Mouse (Mus musculus): ENCODE measurements around the gene Hist1h2bh. TPM values are rescaled to one million over a fixed set of nuclear protein-coding genes. Genes with fewer than 3 reads are reported as not detected.

Gene Hist1h2bh
- polyA plus RNA-seq, 1 experiment from 2014 or later, result 1.5 TPM

DNA sequence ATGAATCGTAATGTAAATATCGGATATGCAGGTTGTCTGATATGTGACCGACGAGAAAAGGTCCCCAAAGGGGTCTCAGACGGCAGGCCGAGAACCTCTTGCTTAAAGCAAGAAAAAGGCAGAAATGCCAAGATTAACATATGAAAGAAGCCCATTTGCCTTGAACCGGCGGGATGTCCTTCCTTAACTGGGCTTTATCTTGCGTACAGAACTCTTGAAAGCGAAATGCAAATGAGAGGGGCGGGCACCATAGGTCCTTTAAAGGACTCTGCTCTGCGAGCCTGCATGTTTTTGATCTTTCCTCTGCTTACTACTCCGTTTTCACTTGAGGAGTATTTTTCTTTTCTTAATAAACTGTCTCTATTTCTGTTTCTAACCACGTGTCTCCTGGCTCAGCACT is 51.2 kb downstream of the Hist1h2bh start:
- H3K27me3 ChIP-seq (replicated peaks), result no peaks in the 10 kb centered on the region
- peak overlapping the region; percentile 27; the same call in 1 of the 2 replicates for H3K4me3 ChIP-seq (replicated peaks)
- no peaks in the 10 kb centered on the region for H3K36me3 ChIP-seq
- H3K9ac ChIP-seq, result no peak overlapping the region
- ATAC-seq (ENCODE audit: insufficient read depth, low FRiP score, low read depth), result no peak
- H3K27ac ChIP-seq, result no peak overlapping the region
- H3K9me3 ChIP-seq, result no peaks in the 10 kb centered on the region
- H3K4me1 ChIP-seq, result no peaks in the 10 kb centered on the region
- WGBS, result 13% methylated on average over 14 of the region's 14 CpGs
- peak overlapping the region; percentile 43 for H3K4me2 ChIP-seq

Small RNAs within 50 kb of the gene (microRNA-seq; reads per million reads assigned to microRNA genes)
- gene Gm44297, result 0.77 reads per million
- not detected for gene Gm44359
- gene Gm44394, result not detected
- gene n-TStga1, result 0.97 reads per million

Other genes starting within 250 kb of the Hist1h2bh start
- gene Zfp322a, start 174.2 kb downstream of the Hist1h2bh start, polyA plus RNA-seq (2015; fragmentation: Nextera tagmentation; extraction: Ambion mirVana), result 40.9 and 42.0 TPM in 2 replicates
- 10.7 and 11.9 TPM in 2 replicates for gene Abt1, start 119.5 kb downstream of the Hist1h2bh start, polyA plus RNA-seq (2015; fragmentation: Nextera tagmentation; extraction: Ambion mirVana)
- gene Btn1a1, start 77.5 kb downstream of the Hist1h2bh start, polyA plus RNA-seq (2015; fragmentation: Nextera tagmentation; extraction: Ambion mirVana), result 0.09 and 0.22 TPM in 2 replicates
- 0.08 and 0.15 TPM in 2 replicates for gene Btn2a2, start 54.5 kb downstream of the Hist1h2bh start, polyA plus RNA-seq (2015; fragmentation: Nextera tagmentation; extraction: Ambion mirVana)
- gene Hist1h4h, start 12.3 kb downstream of the Hist1h2bh start, polyA plus RNA-seq (2015; fragmentation: Nextera tagmentation; extraction: Ambion mirVana), result 6.1 and 7.3 TPM in 2 replicates
- 4.1 and 13.0 TPM in 2 replicates for gene Hist1h2af, start 9.5 kb downstream of the Hist1h2bh start, polyA plus RNA-seq (2015; fragmentation: Nextera tagmentation; extraction: Ambion mirVana)
- 6.5 and 7.3 TPM in 2 replicates for gene Hist1h3g, start 8.0 kb downstream of the Hist1h2bh start, polyA plus RNA-seq (2015; fragmentation: Nextera tagmentation; extraction: Ambion mirVana)
- 0.83 and 0.94 TPM in 2 replicates for gene Hist1h3f, start 660 bp upstream of the Hist1h2bh start, polyA plus RNA-seq (2015; fragmentation: Nextera tagmentation; extraction: Ambion mirVana)
- 1.7 and 2.0 TPM in 2 replicates for gene Hist1h4f, start 8.3 kb upstream of the Hist1h2bh start, polyA plus RNA-seq (2015; fragmentation: Nextera tagmentation; extraction: Ambion mirVana)
- gene Hist1h1d, start 9.9 kb upstream of the Hist1h2bh start, polyA plus RNA-seq (2015; fragmentation: Nextera tagmentation; extraction: Ambion mirVana), result 0.89 and 0.98 TPM in 2 replicates
- gene Hist1h3e, start 19.0 kb upstream of the Hist1h2bh start, polyA plus RNA-seq (2015; fragmentation: Nextera tagmentation; extraction: Ambion mirVana), result 6.7 TPM in 2 replicates
- gene Hist1h2ae, start 27.8 kb upstream of the Hist1h2bh start, polyA plus RNA-seq (2015; fragmentation: Nextera tagmentation; extraction: Ambion mirVana), result 95.8 and 121 TPM in 2 replicates
- 11.7 and 17.0 TPM in 2 replicates for gene Hist1h2bg, start 28.0 kb upstream of the Hist1h2bh start, polyA plus RNA-seq (2015; fragmentation: Nextera tagmentation; extraction: Ambion mirVana)
- 3.5 and 3.8 TPM in 2 replicates for gene Hist1h2bf, start 30.8 kb upstream of the Hist1h2bh start, polyA plus RNA-seq (2015; fragmentation: Nextera tagmentation; extraction: Ambion mirVana)
- 2.4 and 3.4 TPM in 2 replicates for gene Hist1h2ad, start 31.0 kb upstream of the Hist1h2bh start, polyA plus RNA-seq (2015; fragmentation: Nextera tagmentation; extraction: Ambion mirVana)
- 5.7 and 7.9 TPM in 2 replicates for gene Hist1h3d, start 32.4 kb upstream of the Hist1h2bh start, polyA plus RNA-seq (2015; fragmentation: Nextera tagmentation; extraction: Ambion mirVana)
- 117 and 130 TPM in 2 replicates for gene Hist1h4d, start 38.2 kb upstream of the Hist1h2bh start, polyA plus RNA-seq (2015; fragmentation: Nextera tagmentation; extraction: Ambion mirVana)
- gene Hist1h2be, start 77.7 kb upstream of the Hist1h2bh start, polyA plus RNA-seq (2015; fragmentation: Nextera tagmentation; extraction: Ambion mirVana), result 2.9 TPM in 2 replicates
- 24.6 and 25.3 TPM in 2 replicates for gene Hist1h1e, start 79.2 kb upstream of the Hist1h2bh start, polyA plus RNA-seq (2015; fragmentation: Nextera tagmentation; extraction: Ambion mirVana)
- 1.9 and 2.4 TPM in 2 replicates for gene Hist1h2ac, start 140.6 kb upstream of the Hist1h2bh start, polyA plus RNA-seq (2015; fragmentation: Nextera tagmentation; extraction: Ambion mirVana)
- 104 and 105 TPM in 2 replicates for gene Hist1h2bc, start 140.8 kb upstream of the Hist1h2bh start, polyA plus RNA-seq (2015; fragmentation: Nextera tagmentation; extraction: Ambion mirVana)
- 0.19 TPM in 1 of 2 replicates, not detected in the other for gene Hist1h1t, start 152.4 kb upstream of the Hist1h2bh start, polyA plus RNA-seq (2015; fragmentation: Nextera tagmentation; extraction: Ambion mirVana)
- 4.0 and 6.1 TPM in 2 replicates for gene Hist1h4c, start 155.1 kb upstream of the Hist1h2bh start, polyA plus RNA-seq (2015; fragmentation: Nextera tagmentation; extraction: Ambion mirVana)
- gene Hfe, start 167.5 kb upstream of the Hist1h2bh start, polyA plus RNA-seq (2015; fragmentation: Nextera tagmentation; extraction: Ambion mirVana), result 7.9 and 8.8 TPM in 2 replicates
- gene Hist1h1c, start 195.4 kb upstream of the Hist1h2bh start, polyA plus RNA-seq (2015; fragmentation: Nextera tagmentation; extraction: Ambion mirVana), result 50.6 and 54.3 TPM in 2 replicates
- gene Hist1h3c, start 202.2 kb upstream of the Hist1h2bh start, polyA plus RNA-seq (2015; fragmentation: Nextera tagmentation; extraction: Ambion mirVana), result 5.5 and 5.7 TPM in 2 replicates
- 2.5 and 3.4 TPM in 2 replicates for gene Hist1h2bb, start 203.3 kb upstream of the Hist1h2bh start, polyA plus RNA-seq (2015; fragmentation: Nextera tagmentation; extraction: Ambion mirVana)
- gene Hist1h2ab, start 207.7 kb upstream of the Hist1h2bh start, polyA plus RNA-seq (2015; fragmentation: Nextera tagmentation; extraction: Ambion mirVana), result 43.8 and 63.1 TPM in 2 replicates
- 7.4 and 10.6 TPM in 2 replicates for gene Hist1h3b, start 208.9 kb upstream of the Hist1h2bh start, polyA plus RNA-seq (2015; fragmentation: Nextera tagmentation; extraction: Ambion mirVana)
- 3.5 and 4.1 TPM in 2 replicates for gene Hist1h4b, start 213.6 kb upstream of the Hist1h2bh start, polyA plus RNA-seq (2015; fragmentation: Nextera tagmentation; extraction: Ambion mirVana)
- gene Hist1h4a, start 217.8 kb upstream of the Hist1h2bh start, polyA plus RNA-seq (2015; fragmentation: Nextera tagmentation; extraction: Ambion mirVana), result 0.42 and 0.55 TPM in 2 replicates
- gene Hist1h3a, start 219.0 kb upstream of the Hist1h2bh start, polyA plus RNA-seq (2015; fragmentation: Nextera tagmentation; extraction: Ambion mirVana), result 4.8 and 6.9 TPM in 2 replicates
- gene Hist1h1a, start 220.3 kb upstream of the Hist1h2bh start, polyA plus RNA-seq (2015; fragmentation: Nextera tagmentation; extraction: Ambion mirVana), result 2.0 and 2.9 TPM in 2 replicates
- gene Trim38, start 226.5 kb upstream of the Hist1h2bh start, polyA plus RNA-seq (2015; fragmentation: Nextera tagmentation; extraction: Ambion mirVana), result 0.06 TPM in 1 of 2 replicates, not detected in the other